Mouse (Mus musculus): ENCODE results near the gene Zc3h6. TPM values are rescaled to one million over a fixed set of nuclear protein-coding genes. Genes with fewer than 3 reads are reported as not detected.
A peak's percentile ranks its signal among the peaks of the same experiment; 100 is the strongest.

The Zc3h6 gene
- total and polyA plus RNA-seq, 2 experiments: 0.20 to 2.5 TPM

DNA sequence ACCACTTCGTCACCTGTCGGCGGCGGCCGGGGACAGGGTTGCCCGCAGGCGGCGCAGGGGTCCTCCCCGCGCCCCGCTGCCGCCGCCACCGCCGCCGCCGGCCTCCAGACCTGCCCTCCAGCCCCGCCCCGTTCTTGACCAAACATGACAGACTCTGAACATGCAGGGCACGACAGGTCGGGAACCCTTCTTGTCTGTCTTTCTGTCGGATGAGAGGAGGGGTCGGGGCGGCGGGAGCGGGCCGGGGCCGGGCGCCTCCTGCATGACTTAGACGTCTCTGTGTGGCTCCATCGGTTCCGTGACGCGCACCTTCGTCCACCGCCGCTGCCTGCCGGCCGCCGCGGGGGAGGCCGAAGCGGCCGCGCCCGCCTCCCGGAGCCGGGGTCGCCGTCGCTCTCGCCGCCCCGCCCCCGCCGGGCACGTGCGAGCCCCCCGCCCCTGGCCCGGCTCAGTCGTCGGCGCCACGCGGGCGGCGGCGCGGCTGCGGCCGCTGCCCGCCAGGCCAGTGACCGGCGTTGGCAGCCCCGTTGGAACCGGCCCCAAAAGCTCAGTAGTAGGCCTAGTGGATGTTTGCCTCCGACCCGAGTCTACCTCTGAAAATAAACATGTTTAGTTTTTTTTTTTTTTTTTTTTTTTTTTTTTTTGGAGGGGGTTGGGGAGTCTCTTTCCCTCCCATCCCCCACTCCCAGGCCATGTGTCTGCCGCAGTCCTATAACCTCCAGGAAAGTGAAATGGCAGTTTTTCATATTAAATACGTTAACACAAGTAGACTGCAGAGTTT is 649 bp downstream of the Zc3h6 start, which contains the start of gene Gm10762:
Gene Gm10762, minus strand, starts transcription at position 65 of the 781 bp plus-strand sequence.
- 4% methylated on average over 80 of the region's 80 CpGs for WGBS
- Histone ChIP-seq H3K4me1 (ENCODE audit: control insufficient read depth, insufficient read depth, low read length) (peaks cover 13% of the 10 kb centered on the region), H3K79me2 (ENCODE audit: control insufficient read depth, insufficient read depth, low read length) (no peaks in the 10 kb centered on the region), H3K9ac (ENCODE audit: low read depth, low read length) (peak within 1 kb of the TSS; percentile 97), H3K27ac (replicated peaks; ENCODE audit: insufficient read depth, low read depth, low read length) (peak within 1 kb of the TSS; percentile 100), H3K36me3 (ENCODE audit: control insufficient read depth, insufficient read depth, low read length) (no peaks in the 10 kb centered on the region), H3K4me3 (ENCODE audit: insufficient read depth, low read depth, low read length) (peak within 1 kb of the TSS; percentile 87), H3K27me3 (ENCODE audit: control insufficient read depth, insufficient read depth, low read length) (no peaks in the 10 kb centered on the region)
- peak; percentile 82 for DNase-seq (ENCODE audit: extremely low read depth, low read depth, low spot score)
- TF ChIP-seq CTCF (IDR thresholded peaks at IDR 0.05; ENCODE audit: low read depth, low read length) (no peak), POLR2A (IDR thresholded peaks at IDR 0.05; ENCODE audit: extremely low read depth, insufficient read depth, low read length) (peak; percentile 40; the same call in 1 of the 2 replicates)

DNA sequence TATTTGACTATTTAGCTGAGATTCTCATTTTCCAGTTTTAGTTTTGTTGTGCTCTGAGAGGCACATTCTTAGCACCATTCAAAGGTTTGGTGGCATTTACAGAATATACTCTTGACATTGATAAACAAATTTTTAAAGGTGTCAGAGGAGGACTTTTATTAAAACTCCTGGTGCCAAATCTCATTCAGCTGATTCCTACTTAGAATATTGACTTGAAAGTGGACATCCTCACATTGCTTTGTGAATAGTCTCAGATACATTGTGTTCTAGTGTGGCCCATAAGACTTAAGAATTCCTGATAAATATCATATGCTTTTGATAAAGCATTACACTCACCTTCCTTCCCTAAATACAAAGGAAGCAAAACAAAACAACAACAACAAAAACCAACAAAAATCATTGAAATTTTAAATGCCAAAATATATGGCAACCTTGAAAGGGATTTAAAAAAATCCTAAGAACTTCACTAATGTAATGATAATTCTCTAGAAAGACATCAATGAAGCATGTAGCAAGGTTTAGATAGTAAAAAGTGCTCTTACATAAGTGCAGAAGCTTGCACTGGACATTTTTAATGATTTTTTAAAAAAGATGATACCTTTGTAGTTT is 1.4 kb downstream of the Zc3h6 start:
- no peak overlapping the region for H3K9ac ChIP-seq (ENCODE audit: low read depth, low read length)
- no peak overlapping the region for H3K27ac ChIP-seq (replicated peaks; ENCODE audit: insufficient read depth, low read depth, low read length)
- no peaks in the 10 kb centered on the region for H3K36me3 ChIP-seq (ENCODE audit: control insufficient read depth, insufficient read depth, low read length)
- no peaks in the 10 kb centered on the region for H3K27me3 ChIP-seq (ENCODE audit: control insufficient read depth, insufficient read depth, low read length)
- H3K79me2 ChIP-seq (ENCODE audit: control insufficient read depth, insufficient read depth, low read length): no peaks in the 10 kb centered on the region
- peaks cover 15% of the 10 kb centered on the region for H3K4me1 ChIP-seq (ENCODE audit: control insufficient read depth, insufficient read depth, low read length)
- DNase-seq (ENCODE audit: extremely low read depth, low read depth, low spot score): no peak
- no peak for TF ChIP-seq POLR2A (IDR thresholded peaks at IDR 0.05; ENCODE audit: extremely low read depth, insufficient read depth, low read length)
- no peak for TF ChIP-seq CTCF (IDR thresholded peaks at IDR 0.05; ENCODE audit: low read depth, low read length)
- H3K4me3 ChIP-seq (ENCODE audit: insufficient read depth, low read depth, low read length): no peak overlapping the region

DNA sequence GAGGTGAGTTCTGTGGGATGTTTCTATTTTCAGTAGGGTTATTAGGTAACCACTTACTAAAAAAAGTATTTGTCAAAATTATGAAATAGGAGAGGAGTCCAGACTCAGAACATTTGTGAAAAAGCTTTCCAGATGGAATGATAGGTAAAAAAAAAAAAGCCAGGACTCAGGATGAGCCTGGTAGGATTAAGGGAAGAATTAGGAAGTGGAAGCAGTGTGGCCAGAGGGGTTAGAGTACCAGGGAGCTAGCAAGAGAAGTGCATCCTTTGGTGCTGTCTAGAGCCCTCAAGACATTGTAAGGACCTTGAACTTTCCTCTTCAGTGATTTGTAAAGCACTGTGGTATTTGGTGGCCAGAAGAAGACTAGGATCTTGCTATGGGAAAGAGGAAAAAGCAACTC is 5.1 kb downstream of the Zc3h6 start:
- H3K4me1 ChIP-seq (ENCODE audit: control insufficient read depth, insufficient read depth, low read length): peaks cover 13% of the 10 kb centered on the region
- H3K9ac ChIP-seq (ENCODE audit: low read depth, low read length): no peak overlapping the region
- no peak overlapping the region for H3K4me3 ChIP-seq (ENCODE audit: insufficient read depth, low read depth, low read length)
- H3K36me3 ChIP-seq (ENCODE audit: control insufficient read depth, insufficient read depth, low read length): no peaks in the 10 kb centered on the region
- DNase-seq (ENCODE audit: extremely low read depth, low read depth, low spot score): peak; percentile 80
- peak overlapping the region; percentile 90 for H3K27ac ChIP-seq (replicated peaks; ENCODE audit: insufficient read depth, low read depth, low read length)
- no peaks in the 10 kb centered on the region for H3K79me2 ChIP-seq (ENCODE audit: control insufficient read depth, insufficient read depth, low read length)
- H3K27me3 ChIP-seq (ENCODE audit: control insufficient read depth, insufficient read depth, low read length): no peaks in the 10 kb centered on the region
- TF ChIP-seq POLR2A (IDR thresholded peaks at IDR 0.05; ENCODE audit: extremely low read depth, insufficient read depth, low read length) (no peak), CTCF (IDR thresholded peaks at IDR 0.05; ENCODE audit: low read depth, low read length) (no peak)

DNA sequence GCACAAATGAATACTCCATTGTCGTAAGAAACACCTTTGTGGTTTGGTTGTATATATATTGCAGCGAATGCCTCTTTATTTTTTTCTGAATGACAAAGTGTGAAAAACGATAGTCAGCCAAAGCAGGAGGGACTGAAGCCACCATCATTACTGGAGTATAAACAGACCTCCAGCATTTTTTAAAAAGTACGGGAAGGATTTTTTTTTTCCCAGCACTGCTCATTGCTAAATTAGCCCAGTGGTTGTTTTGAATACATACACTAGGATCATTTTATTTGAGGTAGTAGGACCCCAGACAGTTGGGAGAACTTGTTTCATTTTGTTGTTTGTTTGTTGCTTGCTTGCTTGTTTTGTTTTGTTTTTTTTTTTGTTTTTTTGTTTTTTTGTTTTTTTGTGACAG is 8.4 kb downstream of the Zc3h6 start:
- DNase-seq (ENCODE audit: extremely low read depth, low read depth, low spot score): no peak
- Histone ChIP-seq H3K27me3 (ENCODE audit: control insufficient read depth, insufficient read depth, low read length) (no peaks in the 10 kb centered on the region), H3K9ac (ENCODE audit: low read depth, low read length) (no peak overlapping the region), H3K79me2 (ENCODE audit: control insufficient read depth, insufficient read depth, low read length) (no peaks in the 10 kb centered on the region), H3K4me3 (ENCODE audit: insufficient read depth, low read depth, low read length) (no peak overlapping the region), H3K27ac (replicated peaks; ENCODE audit: insufficient read depth, low read depth, low read length) (no peak overlapping the region), H3K4me1 (ENCODE audit: control insufficient read depth, insufficient read depth, low read length) (peaks cover 10% of the 10 kb centered on the region), H3K36me3 (ENCODE audit: control insufficient read depth, insufficient read depth, low read length) (no peaks in the 10 kb centered on the region)
- 95% methylated on average over 4 of the region's 4 CpGs for WGBS
- TF ChIP-seq CTCF (IDR thresholded peaks at IDR 0.05; ENCODE audit: low read depth, low read length) (no peak), POLR2A (IDR thresholded peaks at IDR 0.05; ENCODE audit: extremely low read depth, insufficient read depth, low read length) (no peak)

DNA sequence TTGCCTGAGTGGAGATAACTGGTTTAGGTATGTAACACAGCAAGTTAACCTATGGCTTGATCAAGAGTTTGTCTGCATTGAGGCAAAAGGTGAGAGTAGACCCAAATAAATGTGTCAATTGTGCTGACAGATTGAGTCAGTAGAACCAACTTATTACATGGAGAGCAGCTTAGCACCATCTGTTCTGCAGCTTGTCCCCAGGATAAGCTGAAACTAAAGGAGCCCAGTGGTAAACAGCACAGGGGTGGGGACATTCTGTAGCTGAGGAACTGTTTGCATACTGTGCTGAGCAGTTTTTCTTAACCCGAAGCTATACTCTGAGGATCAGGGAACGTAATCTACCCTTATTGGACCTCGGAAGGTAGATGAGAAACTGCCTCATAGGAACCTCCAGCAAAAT is 17.5 kb downstream of the Zc3h6 start:
- H3K36me3 ChIP-seq (ENCODE audit: control insufficient read depth, insufficient read depth, low read length): no peaks in the 10 kb centered on the region
- no peak for TF ChIP-seq CTCF (IDR thresholded peaks at IDR 0.05; ENCODE audit: low read depth, low read length)
- no peak for TF ChIP-seq POLR2A (IDR thresholded peaks at IDR 0.05; ENCODE audit: extremely low read depth, insufficient read depth, low read length)
- no peaks in the 10 kb centered on the region; the same call in 1 of the 2 replicates for H3K79me2 ChIP-seq (ENCODE audit: control insufficient read depth, insufficient read depth, low read length)
- no peak overlapping the region for H3K9ac ChIP-seq (ENCODE audit: low read depth, low read length)
- H3K4me3 ChIP-seq (ENCODE audit: insufficient read depth, low read depth, low read length): no peak overlapping the region
- H3K27me3 ChIP-seq (ENCODE audit: control insufficient read depth, insufficient read depth, low read length): no peaks in the 10 kb centered on the region
- DNase-seq (ENCODE audit: extremely low read depth, low read depth, low spot score): no peak
- H3K27ac ChIP-seq (replicated peaks; ENCODE audit: insufficient read depth, low read depth, low read length): no peak overlapping the region
- H3K4me1 ChIP-seq (ENCODE audit: control insufficient read depth, insufficient read depth, low read length): no peaks in the 10 kb centered on the region
- WGBS: 88% methylated on average over 3 of the region's 3 CpGs

DNA sequence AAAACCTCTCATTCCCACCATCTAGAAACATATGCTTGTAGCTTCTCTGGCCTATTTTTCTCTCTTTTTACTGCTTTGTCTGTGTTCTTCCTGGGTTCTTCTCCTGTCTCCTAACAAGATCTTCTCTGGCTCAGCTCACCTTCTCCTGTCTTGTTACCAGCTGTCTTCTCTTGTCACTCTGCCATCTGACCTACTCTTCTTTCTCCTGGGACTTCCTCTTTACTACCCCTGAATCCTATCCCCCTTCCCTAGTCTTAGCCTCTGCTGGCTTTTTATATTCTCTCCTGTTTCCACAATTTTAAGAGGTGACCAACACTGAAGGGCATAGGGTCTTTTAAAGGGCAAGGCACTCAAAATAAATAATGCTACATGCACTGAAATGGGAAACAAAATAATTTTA is 37.7 kb downstream of the Zc3h6 start:
- no peak for TF ChIP-seq POLR2A (IDR thresholded peaks at IDR 0.05; ENCODE audit: extremely low read depth, insufficient read depth, low read length)
- no peak for TF ChIP-seq CTCF (IDR thresholded peaks at IDR 0.05; ENCODE audit: low read depth, low read length)
- Histone ChIP-seq H3K4me1 (ENCODE audit: control insufficient read depth, insufficient read depth, low read length) (no peaks in the 10 kb centered on the region), H3K27ac (replicated peaks; ENCODE audit: insufficient read depth, low read depth, low read length) (no peak overlapping the region), H3K4me3 (ENCODE audit: insufficient read depth, low read depth, low read length) (no peak overlapping the region), H3K9ac (ENCODE audit: low read depth, low read length) (no peak overlapping the region), H3K36me3 (ENCODE audit: control insufficient read depth, insufficient read depth, low read length) (no peaks in the 10 kb centered on the region), H3K27me3 (ENCODE audit: control insufficient read depth, insufficient read depth, low read length) (no peaks in the 10 kb centered on the region), H3K79me2 (ENCODE audit: control insufficient read depth, insufficient read depth, low read length) (no peaks in the 10 kb centered on the region)
- DNase-seq (ENCODE audit: extremely low read depth, low read depth, low spot score): no peak
